Mouse (Mus musculus): ENCODE data around the gene Zfp648. TPM values are rescaled to one million over a fixed set of nuclear protein-coding genes. Genes with fewer than 3 reads are reported as not detected.

Zfp648 gene
- total RNA-seq, 2 experiments from 2014 or later: not detected

DNA sequence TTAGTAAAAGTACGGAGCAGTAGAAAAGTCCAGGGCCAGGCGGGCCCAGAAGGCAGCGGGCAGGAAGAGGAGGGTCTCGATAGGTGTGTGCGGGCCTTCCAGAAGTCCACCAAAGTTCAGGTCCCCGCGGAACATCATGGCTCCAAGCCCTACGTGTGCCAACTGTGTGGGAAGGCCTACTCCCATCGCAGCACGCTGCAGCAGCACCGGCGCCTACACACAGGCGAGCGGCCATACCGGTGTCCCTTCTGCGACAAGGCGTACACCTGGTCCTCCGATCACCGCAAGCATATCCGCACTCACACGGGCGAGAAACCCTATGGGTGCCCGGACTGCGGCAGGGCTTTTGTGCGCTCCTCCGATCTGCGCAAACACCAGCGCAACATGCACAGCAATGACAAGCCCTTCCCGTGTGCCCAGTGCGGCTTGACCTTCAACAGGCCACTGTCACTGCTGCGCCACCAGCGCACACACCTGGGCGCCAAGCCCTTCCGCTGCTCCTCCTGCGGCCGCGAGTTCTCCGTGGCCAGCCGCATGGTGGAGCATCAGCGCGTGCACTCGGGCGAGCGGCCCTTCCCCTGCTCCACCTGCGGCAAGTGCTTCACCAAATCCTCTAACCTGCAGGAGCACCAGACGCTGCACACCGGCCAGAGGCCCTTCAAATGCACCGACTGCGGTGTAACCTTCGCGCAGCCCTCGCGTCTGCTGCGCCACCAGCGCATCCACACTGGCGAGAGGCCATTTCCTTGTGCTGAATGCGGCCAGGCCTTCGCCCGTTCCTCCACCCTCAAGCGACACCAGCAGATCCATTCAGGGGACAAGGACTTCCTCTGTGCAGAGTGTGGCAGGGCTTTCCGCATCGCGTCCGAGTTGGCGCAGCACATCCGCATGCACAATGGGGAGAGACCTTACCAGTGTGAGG lies 3.9 kb downstream of the Zfp648 start:
- peak; percentile 6 to 7 for DNase-seq
- intact Hi-C loops (cut with DNase I): no loop called here

DNA sequence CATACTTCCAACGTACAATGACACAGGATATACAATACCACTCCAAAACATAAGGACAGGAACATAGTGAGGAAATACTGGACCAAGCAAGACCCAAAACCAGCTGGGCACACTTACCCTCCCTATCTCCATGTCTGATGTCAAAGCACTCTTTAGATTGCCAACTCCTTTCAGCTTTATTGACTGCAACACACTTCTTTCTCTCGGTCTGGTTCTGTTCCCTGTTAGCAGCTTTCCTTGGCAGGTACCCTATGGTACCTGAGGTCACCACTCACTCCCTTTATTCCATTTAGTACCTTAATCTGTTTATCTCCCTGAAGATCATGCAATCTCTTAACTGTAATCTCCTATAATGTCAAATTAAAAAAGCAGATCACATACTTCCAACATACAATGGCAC lies 19.0 kb downstream of the Zfp648 start:
- no peak for DNase-seq
- intact Hi-C loops (cut with DNase I): no loop called here

DNA sequence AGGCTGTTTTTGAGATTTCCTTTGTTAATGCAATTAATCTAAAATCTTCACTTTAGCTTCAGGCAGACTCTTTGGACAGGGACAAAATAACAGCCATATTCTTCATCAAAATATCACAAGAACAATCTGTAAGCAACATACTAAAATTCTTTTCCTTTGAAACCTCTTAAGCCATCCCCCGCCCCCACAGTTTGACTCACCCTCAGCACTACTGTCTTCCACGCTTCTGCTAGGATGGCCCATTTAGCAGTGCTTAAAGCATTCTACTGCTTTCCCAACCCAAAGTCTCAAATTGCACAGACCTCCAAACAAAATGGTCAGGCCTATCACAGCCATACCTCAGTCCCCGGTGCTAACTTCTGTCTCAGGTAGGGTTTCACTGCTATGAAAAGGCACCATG lies 19.6 kb downstream of the Zfp648 start:
- intact Hi-C loops (cut with DNase I): no loop called here
- no peak for DNase-seq

DNA sequence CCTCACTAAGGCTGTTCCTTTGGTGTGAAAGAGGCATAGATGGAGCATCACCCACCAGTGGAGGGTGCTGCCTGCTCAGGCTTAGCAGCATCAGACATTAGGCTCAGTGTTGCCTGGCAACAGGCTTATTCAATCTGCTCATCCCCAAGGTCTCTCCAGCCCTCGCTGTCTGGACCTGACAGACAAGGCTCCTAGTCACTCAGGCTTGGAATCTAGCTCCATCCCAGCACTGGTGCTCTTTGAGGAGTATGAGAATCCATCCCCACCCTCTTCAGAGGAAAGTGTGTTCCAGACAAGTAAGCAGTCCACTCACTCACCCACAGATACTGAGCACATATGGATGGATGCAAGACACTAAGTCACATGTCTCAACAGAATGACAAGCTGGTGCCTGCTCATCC lies 22.8 kb downstream of the Zfp648 start:
- intact Hi-C loops (cut with DNase I): no loop called here

DNA sequence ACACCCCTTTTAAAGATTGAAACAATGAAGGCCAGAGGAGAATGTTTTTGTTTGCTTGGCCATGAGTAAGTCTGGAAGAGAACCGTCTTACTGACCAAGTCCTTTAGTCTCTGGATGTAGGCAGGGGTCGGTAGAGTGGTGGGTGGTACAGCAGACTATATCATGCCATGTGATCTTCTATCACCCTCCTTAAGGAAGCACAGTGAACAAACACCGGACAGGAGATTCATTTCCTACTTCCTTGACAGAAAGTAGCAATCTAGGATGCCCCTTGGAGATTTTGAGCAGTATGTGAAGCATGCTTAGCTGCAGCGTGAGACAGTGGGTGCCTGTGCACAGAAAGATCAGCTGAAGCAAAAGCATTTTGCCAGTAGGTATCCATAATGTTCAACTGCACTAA lies 31.6 kb downstream of the Zfp648 start:
- intact Hi-C loops (cut with DNase I): no loop called here
- DNase-seq: no peak

More for the DNA sequence above, 22.8 kb downstream of the Zfp648 start:
- no peak for DNase-seq

DNA sequence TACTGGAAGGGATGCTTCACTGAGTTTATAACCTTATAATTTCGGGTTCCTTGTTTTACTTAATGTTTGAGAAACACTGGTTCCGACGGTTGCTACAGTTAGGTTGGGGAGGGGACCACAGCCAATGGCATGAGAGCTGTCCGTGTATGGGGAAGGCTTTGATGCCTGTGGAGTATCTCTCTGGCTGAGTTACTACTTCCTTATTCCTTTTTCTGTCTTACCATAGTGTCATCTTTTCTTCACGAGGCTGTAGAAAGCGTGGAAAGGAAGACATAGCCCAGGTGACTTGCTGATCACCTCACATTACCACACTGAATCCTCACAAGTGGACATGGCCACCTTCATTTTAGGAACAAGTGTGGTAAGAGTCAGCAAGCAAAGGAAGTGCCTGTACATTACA lies 32.0 kb downstream of the Zfp648 start:
- no peak for DNase-seq
- intact Hi-C loops (cut with DNase I): no loop called here

DNA sequence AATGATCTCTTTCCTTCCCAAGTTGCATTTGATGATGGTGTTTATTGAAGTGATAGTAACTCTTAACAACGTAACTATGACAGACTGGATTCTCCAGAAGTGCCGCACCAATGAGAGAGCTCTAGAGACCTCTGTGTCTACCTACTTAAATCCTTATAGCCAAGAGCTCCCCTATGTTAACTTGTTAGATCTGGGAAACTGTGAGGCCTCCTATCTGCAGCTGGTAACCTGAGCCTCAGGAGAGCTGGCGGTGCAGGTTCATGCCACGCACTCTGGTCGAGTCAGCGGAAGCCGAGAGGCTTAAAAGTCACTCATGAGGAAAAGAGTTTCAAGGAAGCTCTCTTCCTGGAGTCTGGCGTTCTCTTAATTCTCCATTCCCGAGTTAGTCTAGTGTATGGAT lies 33.8 kb downstream of the Zfp648 start:
- no peak for DNase-seq
- intact Hi-C loops (cut with DNase I): no loop called here

DNA sequence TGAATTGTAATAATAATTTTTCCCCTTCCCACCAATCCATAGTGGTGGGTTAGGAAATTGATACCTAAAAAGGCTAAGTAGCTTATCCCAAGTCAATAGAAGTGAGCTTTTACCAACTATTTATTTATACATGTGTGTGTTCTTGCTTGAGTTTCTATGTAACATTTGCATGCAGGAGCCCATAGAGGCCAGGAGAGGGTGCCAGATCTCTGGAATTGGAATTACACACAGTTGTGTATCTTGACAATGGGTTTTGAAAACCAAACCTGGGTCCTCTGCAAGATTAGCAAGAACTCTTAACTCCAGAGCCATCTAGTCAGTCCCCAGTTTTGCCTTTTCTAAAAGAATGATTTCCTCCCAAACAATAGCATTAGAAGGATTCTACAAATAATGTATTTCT lies 37.9 kb downstream of the Zfp648 start:
- intact Hi-C loops (cut with DNase I): loop anchor here (2.0 kb wide), 1 partner anchor 490 kb away; no protein-coding TSS in a partner anchor
- DNase-seq: no peak

DNA sequence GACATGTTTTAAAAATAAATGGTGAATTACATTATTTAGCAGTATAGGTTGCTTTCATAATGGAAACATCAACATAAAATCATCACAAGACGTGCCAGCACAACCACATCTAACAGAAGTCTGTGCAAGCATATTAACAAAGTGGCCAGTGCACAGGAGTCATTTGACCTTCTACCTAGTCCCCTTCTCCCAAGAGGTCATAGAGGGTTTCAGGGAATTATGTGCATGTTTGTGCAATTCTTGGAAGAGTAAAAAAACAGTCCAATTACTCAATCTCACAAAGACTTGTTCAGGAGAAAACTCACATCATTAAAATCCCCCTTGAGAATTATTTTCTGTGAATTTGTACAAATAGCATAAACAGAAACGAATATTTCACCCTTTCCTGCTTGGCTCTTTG lies 50.2 kb downstream of the Zfp648 start:
- no peak for DNase-seq
- intact Hi-C loops (cut with DNase I): no loop called here

DNA sequence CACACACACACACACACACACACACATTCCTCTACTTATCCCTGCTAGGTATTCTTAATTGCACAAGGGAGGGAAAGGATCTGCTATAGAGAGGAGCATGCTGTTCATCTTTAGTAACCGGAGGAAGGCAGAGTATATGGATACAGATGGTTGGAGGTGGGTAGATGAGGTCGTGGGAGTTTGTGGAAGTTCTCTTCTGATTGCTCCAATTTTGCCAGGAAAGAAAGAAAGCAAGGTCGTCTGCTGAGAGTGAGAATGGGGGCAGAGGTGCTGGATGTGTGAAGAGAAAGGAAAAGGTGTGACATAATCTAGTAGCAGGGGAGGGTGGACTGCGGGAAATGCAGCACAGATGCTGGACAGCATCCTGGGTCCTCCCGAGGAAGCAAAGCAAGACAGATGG lies 51.8 kb downstream of the Zfp648 start:
- intact Hi-C loops (cut with DNase I): no loop called here
- no peak for DNase-seq

Data from heart, postnatal 10 days (tissue).